Mouse (Mus musculus) adipocyte (in vitro differentiated cells): ENCODE data around the gene Hormad1.

Experiments used
- DNase-seq: peaks from one replicate; pipeline ENCODE4 v3.0.0-alpha.2; 2016; ENCODE audit warnings: low spot score

The Hormad1 gene

DNA sequence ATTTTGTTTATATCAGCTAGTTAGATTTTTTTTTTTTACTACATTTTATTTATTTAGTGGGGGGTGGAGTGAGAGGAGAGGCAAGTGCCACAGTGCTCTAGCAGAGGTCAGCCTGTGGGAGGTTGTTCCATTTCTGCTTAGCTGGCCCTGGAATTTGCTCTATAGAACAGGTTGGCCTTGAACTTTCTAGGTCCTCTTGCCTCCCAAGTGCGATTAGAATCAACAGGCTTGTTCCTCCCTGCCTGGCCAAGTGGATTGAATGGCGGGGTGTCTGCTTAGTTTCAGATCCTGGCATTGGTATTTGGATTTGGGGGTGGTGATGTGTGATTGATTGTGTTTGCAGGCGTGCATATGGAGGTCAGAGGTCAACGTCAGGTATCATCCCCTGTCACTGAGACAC lies 76.6 kb downstream of the Hormad1 start:
- DNase-seq: no peak
